Mouse (Mus musculus): ENCODE results near the gene 2700049A03Rik.

DNA sequence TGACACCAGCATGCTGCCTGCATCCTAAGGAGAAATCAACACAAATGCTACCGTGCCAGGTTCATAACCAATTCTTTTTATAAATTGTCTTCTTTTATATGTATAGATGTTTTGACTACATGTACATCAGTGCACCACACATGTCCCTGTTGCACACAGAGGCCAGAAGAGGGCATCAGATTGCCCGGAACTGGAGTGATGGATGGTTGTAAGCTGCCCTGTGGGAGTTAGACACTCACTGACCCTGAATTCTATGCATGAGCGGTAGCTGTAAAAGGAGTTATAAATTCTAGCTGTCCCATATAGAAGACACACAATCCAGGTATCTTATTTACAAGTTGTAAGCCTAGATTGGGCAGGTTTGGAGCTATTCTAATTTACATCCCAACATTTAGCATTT is 67.7 kb downstream of the 2700049A03Rik start:
- no peak for TF ChIP-seq CTCF (IDR thresholded peaks at IDR 0.05; ENCODE audit: insufficient read depth, low read depth, low read length)
- no peak for TF ChIP-seq POLR2A (IDR thresholded peaks at IDR 0.05; ENCODE audit: insufficient read depth, low read depth, low read length)

Data from olfactory bulb, adult 2 months (tissue).